Mouse (Mus musculus) forebrain, embryonic 14.5 days (tissue): Measurements from ENCODE around the gene Camk2g. TPM values are rescaled to one million over a fixed set of nuclear protein-coding genes. Genes with fewer than 3 reads are reported as not detected.

Source experiments
- ATAC-seq: fragments of 200-750 bp; cut with Nextera tagmentation; 2 replicates; pipeline ENCODE4 v1.8.0; 2017; ENCODE audit warnings: mild to moderate bottlenecking, moderate library complexity
- DNase-seq: peaks from one replicate; pipeline ENCODE4 v3.0.0-alpha.2; 2015; ENCODE audit warnings: low spot score
- H3K27ac ChIP-seq: fragments of 300-500 bp; sonication (generic); 2 replicates; pipeline ENCODE4 v1.5.1; 2014; ENCODE audit warnings: low read depth, mild to moderate bottlenecking, control low read depth, low read length, moderate library complexity
- H3K27me3 ChIP-seq: fragments of 300-500 bp; sonication (generic); replicated peaks from 2 replicates; pipeline ENCODE4 v1.6.1; 2014; ENCODE audit warnings: low read length, control low read depth, mixed read lengths; ENCODE audit not compliant: control insufficient read depth, insufficient read depth
- H3K36me3 ChIP-seq: fragments of 300-500 bp; sonication (generic); 2 replicates; pipeline ENCODE4 v1.6.1; 2014; ENCODE audit warnings: low read length, control low read depth; ENCODE audit not compliant: control insufficient read depth, insufficient read depth
- H3K4me1 ChIP-seq: fragments of 300-500 bp; sonication (generic); 2 replicates; pipeline ENCODE4 v1.6.1; 2014; ENCODE audit warnings: antibody characterized with exemption, low read length, control low read depth; ENCODE audit not compliant: control insufficient read depth, insufficient read depth
- H3K4me2 ChIP-seq: fragments of 300-500 bp; sonication (generic); 2 replicates; pipeline ENCODE4 v1.6.1; 2014; ENCODE audit warnings: mild to moderate bottlenecking, control low read depth, low read length
- H3K4me3 ChIP-seq: fragments of 300-500 bp; sonication (generic); 2 replicates; pipeline ENCODE4 v1.5.1; 2014; ENCODE audit warnings: low read depth, low read length, control low read depth
- H3K9ac ChIP-seq: fragments of 300-500 bp; sonication (generic); 2 replicates; pipeline ENCODE4 v1.6.1; 2014; ENCODE audit warnings: mild to moderate bottlenecking, low read length, control low read depth, moderate library complexity
- H3K9me3 ChIP-seq: fragments of 300-500 bp; sonication (generic); replicated peaks from 2 replicates; pipeline ENCODE4 v1.6.1; 2016; ENCODE audit warnings: low read length, control low read depth, mixed read lengths; ENCODE audit not compliant: control insufficient read depth
- WGBS: fragments of 180-500 bp; shearing (Covaris S2); extraction: QIAGEN DNeasy Blood & Tissue Kit; methylation state at CpG from one replicate; pipeline ENCODE4 v1.1.7; 2014; 5-methylcytosine and 5-hydroxymethylcytosine counted together
- microRNA-seq: library from miRNA; unstranded; fragments of <30 nt; microRNA quantifications from one replicate; pipeline ENCODE4, GENCODE M21; 2016
- polyA plus RNA-seq: library from polyadenylated mRNA; unstranded; fragments of >200 nt; fragmentation: Nextera tagmentation; extraction: Ambion mirVana; gene quantifications from 2 replicates; pipeline ENCODE4 v1.2.1, GENCODE M21; 2014

Camk2g gene
- polyA plus RNA-seq, 1 experiment from 2014 or later: 82.6 TPM

- Histone ChIP-seq H3K4me2 (no peak overlapping the region), H3K4me3 (no peak overlapping the region), H3K9ac (no peak overlapping the region), H3K4me1 (no peaks in the 10 kb centered on the region), H3K9me3 (no peaks in the 10 kb centered on the region), H3K27me3 (no peaks in the 10 kb centered on the region), H3K27ac (no peak overlapping the region), H3K36me3 (peaks cover 99% of the 10 kb centered on the region)
- no peak for ATAC-seq
- WGBS: 93% methylated on average over 2 of the region's 2 CpGs
- no peak for DNase-seq
These were observed 104.9 kb downstream of the Camk2g start for GRCm38 (mm10) chr14:20689009-20689408.

GRCm38 (mm10) chr14:20686576-20686975, 107.3 kb downstream of the Camk2g start:
- H3K9ac ChIP-seq: no peak overlapping the region
- no peak overlapping the region for H3K4me2 ChIP-seq
- peaks cover 99% of the 10 kb centered on the region for H3K36me3 ChIP-seq
- DNase-seq (no peak), ATAC-seq (no peak)
- no peak overlapping the region for H3K4me3 ChIP-seq
- no peaks in the 10 kb centered on the region for H3K9me3 ChIP-seq
- H3K4me1 ChIP-seq: no peaks in the 10 kb centered on the region
- WGBS: 98% methylated on average over 3 of the region's 3 CpGs
- H3K27me3 ChIP-seq: no peaks in the 10 kb centered on the region
- H3K27ac ChIP-seq: no peak overlapping the region

Small RNA genes lying within 50 kb of the gene (microRNA-seq; reads per million reads assigned to microRNA genes)
- 0.79 reads per million for gene Mir6946

Other genes starting within 250 kb of the Camk2g start
- gene Ppp3cb, start 247.5 kb downstream of the Camk2g start, polyA plus RNA-seq: 83.5 and 90.2 TPM in 2 replicates
- gene Usp54, start 153.0 kb downstream of the Camk2g start, polyA plus RNA-seq: 8.6 and 11.9 TPM in 2 replicates
- 0.22 TPM in 1 of 2 replicates, not detected in the other for gene Myoz1, start 137.5 kb downstream of the Camk2g start, polyA plus RNA-seq
- 0.05 and 0.09 TPM in 2 replicates for gene Synpo2l, start 125.7 kb downstream of the Camk2g start, polyA plus RNA-seq
- gene Sec24c, start 119.8 kb downstream of the Camk2g start, polyA plus RNA-seq: 64.9 and 75.4 TPM in 2 replicates
- 13.1 and 15.1 TPM in 2 replicates for gene Fut11, start 99.1 kb downstream of the Camk2g start, polyA plus RNA-seq
- gene Chchd1, start 91.1 kb downstream of the Camk2g start, polyA plus RNA-seq: 227 and 259 TPM in 2 replicates
- 31.8 and 39.1 TPM in 2 replicates for gene Zswim8, start 86.5 kb downstream of the Camk2g start, polyA plus RNA-seq
- 12.5 and 14.2 TPM in 2 replicates for gene Ndst2, start 59.5 kb downstream of the Camk2g start, polyA plus RNA-seq
- gene Plau, start 42.6 kb upstream of the Camk2g start, polyA plus RNA-seq: 0.21 and 0.47 TPM in 2 replicates
- gene Vcl, start 135.3 kb upstream of the Camk2g start, polyA plus RNA-seq: 8.4 and 9.3 TPM in 2 replicates